12 mouse cellular contexts compared by ENCODE assay signal in the genomic region with DNA sequence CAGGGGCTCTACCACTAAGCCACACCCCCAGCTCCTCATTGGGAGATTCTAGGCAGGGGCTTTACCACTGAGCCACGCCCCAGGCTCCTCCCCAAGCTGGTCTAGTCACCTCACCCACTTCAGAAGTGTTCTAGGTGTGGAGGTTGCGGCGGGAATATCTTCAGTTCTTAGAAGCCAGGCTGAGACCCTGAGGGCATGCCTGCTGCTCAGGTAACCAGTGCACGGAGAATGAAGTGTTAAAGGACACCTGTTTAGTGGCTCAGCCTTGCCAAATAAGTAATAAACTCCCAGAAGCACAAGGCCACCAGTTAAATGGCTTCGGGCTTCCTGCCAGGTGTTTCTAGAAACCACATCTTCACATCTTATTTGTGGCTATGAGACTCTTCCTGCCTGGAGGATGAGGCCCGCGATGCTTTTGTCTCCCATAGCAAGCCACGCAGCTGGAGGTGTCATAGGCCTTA.
A peak's percentile ranks its signal among the peaks of the same experiment; 100 is the strongest.
DNase-seq lines count a peak whose midpoint lies in the region.
"Had no signal": no experiment of that assay in that cellular context is flagged by ENCODE, and none has a peak within 500 bp of the region (broad histone marks: within the 10 kb centered on the region; RNA-seq: fewer than 3 reads in every experiment).

No protein-coding gene starts in this region.

- peak; percentile 31 to 50 for DNase-seq in spleen, postnatal 36 days (ENCODE audit: low spot score in 2 of 2)
- DNase-seq in spleen, adult 18-20 months = no peak
- DNase-seq in ZHBTc4 (ENCODE audit: low read depth, low spot score) = peak; percentile 60
- peak; percentile 93 for DNase-seq in naive thymus-derived CD4-positive, alpha-beta T cell, adult 2 months (ENCODE audit: low read depth)
- no peak for DNase-seq in urinary bladder, postnatal 14 days (ENCODE audit: low spot score)
- DNase-seq in B cell, adult 2 months = no peak
- no peak for DNase-seq in lung, postnatal 4 days
- DNase-seq: adrenal gland, postnatal 36 days; cerebellum, adult 11-12 months; heart, adult 18-20 months; left cerebral cortex, postnatal 4 days; liver, postnatal 0 days had no signal

Comparison
In these comparisons a context has a peak if more than half of its experiments do, and no peak if none do; other contexts are left out.
1. DNase-seq: peak in spleen, postnatal 36 days (2 of 2), ZHBTc4 (single experiment) and naive thymus-derived CD4-positive, alpha-beta T cell, adult 2 months (single experiment); none in spleen, adult 18-20 months (0 of 2), urinary bladder, postnatal 14 days (single experiment), B cell, adult 2 months (0 of 2) and lung, postnatal 4 days (0 of 2).